Mouse (Mus musculus) neural tube, embryonic 13.5 days (tissue): ENCODE results near the gene Rfwd3. TPM values are rescaled to one million over a fixed set of nuclear protein-coding genes. Genes with fewer than 3 reads are reported as not detected.
"Not testable (repeated sequence)": the region's sequence is repeated elsewhere in the genome, so short reads cannot be mapped to it uniquely, and the experiment has no call there.

ENCODE experiments used
- ATAC-seq: fragments of 200-750 bp; cut with Nextera tagmentation; 2 replicates; pipeline ENCODE4 v1.8.0; 2017; ENCODE audit warnings: low read depth, mild to moderate bottlenecking, moderate TSS enrichment, moderate library complexity
- H3K27ac ChIP-seq: fragments of 300-500 bp; sonication (generic); replicated peaks from 2 replicates; pipeline ENCODE4 v1.5.1; 2015; ENCODE audit warnings: moderate library complexity, mild to moderate bottlenecking, inconsistent platforms
- H3K27me3 ChIP-seq: fragments of 300-500 bp; sonication (generic); 2 replicates; pipeline ENCODE4 v1.6.1; 2015; ENCODE audit warnings: mild to moderate bottlenecking, inconsistent platforms
- H3K36me3 ChIP-seq: fragments of 300-500 bp; sonication (generic); 2 replicates; pipeline ENCODE4 v1.6.1; 2015; ENCODE audit warnings: mild to moderate bottlenecking, inconsistent platforms
- H3K4me1 ChIP-seq: fragments of 300-500 bp; sonication (generic); replicated peaks from 2 replicates; pipeline ENCODE4 v1.6.1; 2015; ENCODE audit warnings: inconsistent platforms
- H3K4me2 ChIP-seq: fragments of 300-500 bp; sonication (generic); 2 replicates; pipeline ENCODE4 v1.6.1; 2015; ENCODE audit warnings: inconsistent platforms, mild to moderate bottlenecking, moderate library complexity
- H3K4me3 ChIP-seq: fragments of 300-500 bp; sonication (generic); 2 replicates; pipeline ENCODE4 v1.5.1; 2015; ENCODE audit warnings: mild to moderate bottlenecking, inconsistent platforms
- H3K9ac ChIP-seq: fragments of 300-500 bp; sonication (generic); 2 replicates; pipeline ENCODE4 v1.6.1; 2015; ENCODE audit warnings: moderate library complexity, mild to moderate bottlenecking, inconsistent platforms
- H3K9me3 ChIP-seq: fragments of 300-500 bp; sonication (generic); 2 replicates; pipeline ENCODE4 v1.6.1; 2016; ENCODE audit warnings: inconsistent platforms
- WGBS: fragments of 180-500 bp; shearing (Covaris S2); methylation state at CpG from one replicate; pipeline ENCODE4 v1.1.7; 2015; 5-methylcytosine and 5-hydroxymethylcytosine counted together
- polyA plus RNA-seq: library from polyadenylated mRNA; unstranded; fragments of >200 nt; fragmentation: Nextera tagmentation; extraction: Ambion mirVana; gene quantifications from 2 replicates; pipeline ENCODE4 v1.2.1, GENCODE M21; 2015

Rfwd3 gene
- polyA plus RNA-seq, 1 experiment from 2014 or later = 26.9 TPM

DNA sequence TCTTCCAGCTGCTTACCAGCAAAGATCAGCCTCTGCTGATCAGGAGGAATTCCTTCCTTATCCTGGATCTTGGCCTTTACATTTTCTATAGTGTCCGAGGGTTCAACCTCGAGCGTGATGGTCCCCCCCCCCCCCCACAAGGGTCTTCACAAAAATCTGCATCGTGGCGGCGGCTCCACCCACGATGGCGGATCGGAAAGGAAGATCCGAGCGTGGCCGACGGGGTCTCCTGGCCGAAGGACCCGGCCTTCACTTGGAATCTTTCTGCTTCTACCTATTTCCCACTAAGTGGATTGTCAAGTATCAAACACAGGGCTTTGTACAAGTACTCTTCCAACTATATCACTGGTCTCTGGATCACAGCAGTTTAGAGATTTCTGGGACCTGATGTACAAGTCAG lies 10.0 kb upstream of the Rfwd3 start:
- not testable (repeated sequence) for H3K4me1 ChIP-seq, H3K9me3 ChIP-seq, H3K4me3 ChIP-seq, ATAC-seq, H3K36me3 ChIP-seq, H3K9ac ChIP-seq, H3K4me2 ChIP-seq, H3K27me3 ChIP-seq, H3K27ac ChIP-seq
- WGBS = 91% methylated on average over 15 of the region's 15 CpGs

DNA sequence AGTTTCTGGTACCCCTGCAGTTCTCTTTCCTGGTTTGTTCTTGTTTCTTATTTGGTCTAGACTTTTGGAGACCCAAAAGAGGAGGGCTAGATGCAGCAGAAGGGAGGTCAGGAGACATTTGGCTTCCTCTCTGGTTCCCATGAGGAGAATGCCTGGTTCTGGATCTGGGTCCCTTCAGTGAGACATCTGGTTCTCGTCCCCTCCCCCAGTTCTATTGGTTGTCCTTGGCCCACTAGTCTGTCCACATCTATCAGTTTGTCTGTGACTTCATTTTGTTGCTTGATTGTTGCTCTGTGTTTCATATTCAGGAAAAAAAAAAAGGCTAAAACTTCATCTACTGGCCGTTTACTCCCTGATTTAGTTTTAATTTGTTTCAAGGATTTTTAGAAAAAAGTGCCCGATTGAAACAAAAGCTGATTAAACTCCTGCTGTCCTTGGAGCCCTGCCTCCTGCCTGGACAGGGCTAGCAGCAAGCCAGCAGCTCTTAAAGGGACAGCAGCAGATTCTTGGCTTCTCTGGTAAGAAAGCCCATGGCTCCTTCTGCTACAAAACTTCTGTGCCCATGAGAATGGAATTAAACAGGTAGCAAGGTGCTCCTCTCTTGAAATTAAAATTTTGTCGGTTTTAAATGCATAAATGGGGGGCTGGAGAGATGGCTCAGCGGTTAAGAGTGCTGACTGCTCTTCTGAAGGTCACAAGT lies 5.2 kb upstream of the Rfwd3 start:
- Histone ChIP-seq H3K9me3 (no peaks in the 10 kb centered on the region), H3K9ac (no peak overlapping the region), H3K4me3 (no peak overlapping the region), H3K4me1 (no peaks in the 10 kb centered on the region; the same call in 1 of the 2 replicates), H3K27me3 (no peaks in the 10 kb centered on the region), H3K27ac (no peak overlapping the region), H3K4me2 (no peak overlapping the region), H3K36me3 (no peaks in the 10 kb centered on the region)
- ATAC-seq = no peak
- WGBS = 44% methylated on average over 5 of the region's 5 CpGs

DNA sequence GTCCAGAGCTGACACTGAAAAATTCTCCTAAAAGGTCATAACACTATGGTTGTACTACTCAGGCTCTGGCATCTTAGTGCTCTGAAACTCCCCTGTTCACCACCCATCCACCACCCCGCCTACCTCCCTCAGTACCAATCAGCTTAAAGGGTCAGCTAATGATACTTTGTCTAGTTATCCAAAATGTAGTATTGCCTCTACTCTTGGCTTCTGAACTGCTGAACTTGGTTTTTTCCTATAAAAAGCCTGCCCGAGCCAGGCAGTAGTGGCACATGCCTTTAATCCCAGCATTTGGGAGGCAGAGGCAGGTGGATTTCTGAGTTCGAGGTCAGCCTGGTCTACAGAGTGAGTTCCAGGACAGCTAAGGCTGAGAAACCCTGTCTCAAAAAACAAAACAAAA lies 4.3 kb upstream of the Rfwd3 start:
- H3K4me1 ChIP-seq = peaks cover 2% of the 10 kb centered on the region
- ATAC-seq = no peak
- H3K4me3 ChIP-seq = no peak overlapping the region
- no peak overlapping the region for H3K9ac ChIP-seq
- 93% methylated on average over 3 of the region's 3 CpGs for WGBS
- H3K36me3 ChIP-seq = no peaks in the 10 kb centered on the region
- no peaks in the 10 kb centered on the region for H3K27me3 ChIP-seq
- no peak overlapping the region for H3K27ac ChIP-seq
- H3K9me3 ChIP-seq = no peaks in the 10 kb centered on the region
- no peak overlapping the region for H3K4me2 ChIP-seq

DNA sequence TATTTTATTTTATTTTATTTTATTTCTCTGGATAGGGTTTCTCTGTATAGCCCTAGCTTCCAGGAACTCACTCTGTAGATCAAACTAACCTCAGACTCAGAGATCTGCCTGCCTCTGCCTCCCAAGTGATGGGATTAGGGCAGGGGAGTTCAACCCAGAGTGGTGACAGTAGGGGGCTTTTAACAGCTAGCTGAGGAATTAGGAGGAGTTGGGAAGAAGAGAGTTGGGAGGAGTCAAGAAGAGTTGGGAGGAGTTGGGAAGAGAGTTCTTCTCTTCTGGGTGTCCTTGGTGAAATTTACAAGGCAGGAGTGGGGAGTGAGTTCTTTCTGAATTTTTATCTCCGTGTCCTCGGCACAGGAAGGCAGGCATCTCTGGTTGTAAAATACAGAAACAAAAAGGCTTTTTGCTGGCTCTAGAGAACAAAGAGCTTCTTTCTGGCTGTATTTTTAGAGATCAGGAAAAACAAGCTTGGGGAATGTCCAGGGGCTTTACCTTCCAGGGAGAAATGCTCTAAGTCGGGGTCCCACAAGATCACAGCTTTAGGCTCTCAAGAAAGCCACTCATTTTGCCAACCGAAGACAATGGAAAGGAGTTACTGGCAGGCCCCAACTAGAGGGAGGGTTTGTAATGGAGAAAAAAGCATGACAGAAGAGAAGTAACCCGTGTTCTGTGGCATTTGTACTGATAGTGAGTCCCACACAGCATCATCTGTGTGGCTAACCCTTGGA lies 3.2 kb upstream of the Rfwd3 start:
- not testable (repeated sequence) for H3K9ac ChIP-seq, ATAC-seq, H3K4me2 ChIP-seq, H3K4me3 ChIP-seq, H3K36me3 ChIP-seq, H3K9me3 ChIP-seq, H3K27me3 ChIP-seq, H3K27ac ChIP-seq
- peaks cover 12% of the 10 kb centered on the region for H3K4me1 ChIP-seq
- 66% methylated on average over 5 of the region's 5 CpGs for WGBS

DNA sequence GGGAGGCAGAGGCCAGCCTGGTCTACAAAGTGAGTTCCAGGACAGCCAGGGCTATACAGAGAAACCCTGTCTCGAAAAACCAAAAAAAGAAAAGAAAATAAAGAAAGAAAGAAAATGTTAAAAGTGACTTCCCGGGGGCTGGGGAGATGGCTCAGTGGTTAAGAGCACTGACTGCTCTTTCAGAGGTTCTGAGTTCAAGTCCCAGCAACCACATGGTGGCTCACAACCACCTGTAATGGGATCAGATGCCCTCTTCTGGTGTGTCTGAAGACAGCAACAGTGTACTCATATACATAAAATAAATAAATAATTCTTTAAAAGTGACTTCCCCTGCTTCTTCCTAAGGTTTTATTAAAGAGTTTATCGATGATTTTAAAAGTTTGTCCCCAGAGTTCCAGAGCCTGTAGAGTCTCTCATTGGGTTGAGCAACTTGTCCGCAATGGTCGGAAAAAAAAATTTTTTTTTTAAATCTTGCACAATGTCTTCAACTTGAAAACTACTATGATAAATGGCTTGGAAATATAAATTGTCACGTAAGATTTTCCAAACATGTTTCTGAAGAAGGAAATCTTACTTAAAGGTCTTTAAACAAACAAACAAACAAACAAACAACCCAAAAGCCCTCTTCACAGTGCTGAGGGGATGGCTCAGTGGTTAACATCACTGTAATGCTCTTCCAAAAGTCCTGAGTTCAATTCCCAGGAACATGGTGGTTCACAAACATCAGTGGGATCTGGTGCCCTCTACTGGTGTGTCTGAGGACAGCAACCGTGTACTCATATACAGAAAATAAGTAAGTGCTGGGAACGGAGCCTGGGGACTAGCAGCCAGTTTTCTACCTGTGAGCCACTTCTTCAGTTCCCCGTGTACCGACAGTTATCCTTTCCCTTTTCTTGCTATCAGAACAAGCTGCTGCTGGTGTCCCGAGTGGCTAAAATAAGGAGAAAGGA lies 850 bp upstream of the Rfwd3 start:
- H3K4me3 ChIP-seq = peak overlapping the region; percentile 97
- no peaks in the 10 kb centered on the region for H3K9me3 ChIP-seq
- no peaks in the 10 kb centered on the region for H3K27me3 ChIP-seq
- H3K4me1 ChIP-seq = peaks cover 17% of the 10 kb centered on the region
- H3K4me2 ChIP-seq = peak overlapping the region; percentile 46
- no peak overlapping the region for H3K27ac ChIP-seq
- ATAC-seq = no peak
- 69% methylated on average over 11 of the region's 11 CpGs for WGBS
- H3K36me3 ChIP-seq = peaks cover 11% of the 10 kb centered on the region
- H3K9ac ChIP-seq = no peak overlapping the region

DNA sequence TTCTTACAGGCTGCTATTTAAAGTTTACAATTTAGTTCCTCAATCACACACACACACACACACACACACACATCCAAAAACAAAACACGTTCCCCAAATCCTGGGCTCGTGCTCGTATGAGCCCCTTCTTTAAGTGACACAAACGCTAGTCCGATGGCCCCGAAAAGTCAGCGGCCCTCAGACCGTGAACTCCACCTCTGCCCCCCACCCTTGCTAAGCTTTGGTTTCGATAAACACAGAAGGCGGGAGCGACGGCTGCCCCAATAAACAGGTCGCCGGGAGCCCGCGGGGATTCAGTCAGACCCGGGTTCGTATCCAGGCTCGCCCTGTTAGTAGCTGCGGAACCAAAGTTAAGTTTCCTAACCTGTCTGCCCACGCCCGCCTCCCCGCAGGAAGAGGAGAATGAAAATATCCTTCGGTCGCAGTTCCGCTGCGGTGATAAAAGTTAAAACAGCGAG lies 630 bp downstream of the Rfwd3 start:
- H3K4me3 ChIP-seq = peak overlapping the region; percentile 97
- no peaks in the 10 kb centered on the region for H3K27me3 ChIP-seq
- peaks cover 22% of the 10 kb centered on the region for H3K36me3 ChIP-seq
- H3K27ac ChIP-seq = peak overlapping the region; percentile 85
- H3K9ac ChIP-seq = peak overlapping the region; percentile 91
- ATAC-seq = 0 out of 2 replicates have a peak, but pooled peaks have one; percentile 8
- under 1% methylated on average over 28 of the region's 28 CpGs for WGBS
- H3K4me1 ChIP-seq = peaks cover 17% of the 10 kb centered on the region
- H3K9me3 ChIP-seq = no peaks in the 10 kb centered on the region
- peak overlapping the region; percentile 82 for H3K4me2 ChIP-seq

DNA sequence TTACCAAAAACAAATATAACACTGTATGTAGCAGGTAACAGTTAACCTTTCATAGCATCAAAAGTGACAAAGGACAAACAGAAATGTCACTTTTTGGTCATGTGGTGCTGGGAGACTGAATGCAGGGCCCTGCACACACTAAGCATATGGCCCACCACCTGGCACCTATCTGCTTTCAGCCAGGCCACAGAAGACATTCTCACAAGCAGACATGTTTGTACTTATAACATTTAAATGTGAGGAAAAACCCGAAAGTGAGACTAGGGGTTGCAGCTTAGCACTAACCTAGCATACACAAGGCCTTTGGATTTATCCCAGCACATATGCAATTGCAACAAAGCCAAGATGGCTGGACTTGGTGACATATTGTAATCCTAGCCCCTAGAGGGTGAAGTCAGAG lies 2.0 kb downstream of the Rfwd3 start:
- H3K9me3 ChIP-seq = no peaks in the 10 kb centered on the region
- H3K27me3 ChIP-seq = no peaks in the 10 kb centered on the region
- H3K4me3 ChIP-seq = no peak overlapping the region
- WGBS = 93% methylated on average over 1 of the region's 1 CpGs
- H3K9ac ChIP-seq = 0 out of 2 replicates have a peak overlapping the region, but pooled peaks have one; percentile 26
- 0 out of 2 replicates have a peak overlapping the region, but pooled peaks have one; percentile 82 for H3K4me2 ChIP-seq
- no peak for ATAC-seq
- H3K27ac ChIP-seq = no peak overlapping the region
- H3K4me1 ChIP-seq = peaks cover 17% of the 10 kb centered on the region
- H3K36me3 ChIP-seq = peaks cover 36% of the 10 kb centered on the region

DNA sequence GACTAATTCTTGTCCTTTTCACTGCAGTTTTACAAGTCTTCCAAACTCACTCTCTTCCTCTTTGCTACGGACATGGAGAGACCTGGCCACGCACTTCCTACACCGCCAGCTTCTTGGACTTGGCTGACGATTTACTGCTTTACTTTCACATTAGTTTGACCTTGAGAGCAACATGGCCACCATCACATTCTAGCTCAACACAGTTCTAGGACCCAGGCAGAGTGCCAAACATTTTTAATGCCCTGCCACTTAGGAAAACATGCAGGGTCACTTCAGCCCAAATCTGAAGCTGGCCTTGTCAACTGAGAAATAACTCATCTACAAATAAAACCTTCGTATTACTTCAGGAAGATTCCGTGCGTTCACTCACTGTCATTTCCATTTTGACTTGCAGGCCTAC lies 8.3 kb downstream of the Rfwd3 start:
- 92% methylated on average over 7 of the region's 7 CpGs for WGBS

DNA sequence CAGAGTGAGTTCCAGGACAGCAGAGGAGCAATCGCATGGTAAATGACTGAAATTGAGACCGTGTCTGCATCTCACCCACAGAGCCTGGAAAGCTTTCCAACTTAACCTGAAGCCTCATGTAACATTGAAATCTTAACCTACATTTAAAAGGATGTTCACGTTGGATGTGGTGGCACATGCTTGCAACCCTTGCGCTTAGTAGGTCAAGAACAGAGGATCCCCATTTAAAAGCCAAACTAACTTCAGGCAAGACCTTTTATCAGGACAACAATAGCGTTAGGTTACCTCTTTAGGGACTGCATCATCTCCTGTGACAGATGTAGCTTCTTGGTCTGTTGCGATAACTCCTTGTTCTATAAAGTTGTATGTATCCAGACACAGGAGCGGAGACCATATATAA lies 9.4 kb downstream of the Rfwd3 start:
- 96% methylated on average over 7 of the region's 7 CpGs for WGBS
- Histone ChIP-seq H3K27ac (no peak overlapping the region), H3K4me2 (no peak overlapping the region), H3K4me1 (no peaks in the 10 kb centered on the region), H3K9ac (no peak overlapping the region), H3K4me3 (no peak overlapping the region), H3K36me3 (peaks cover 89% of the 10 kb centered on the region), H3K27me3 (no peaks in the 10 kb centered on the region), H3K9me3 (no peaks in the 10 kb centered on the region)
- ATAC-seq = no peak

More for the DNA sequence above, 8.3 kb downstream of the Rfwd3 start:
- H3K4me1 ChIP-seq = no peaks in the 10 kb centered on the region
- no peak overlapping the region for H3K9ac ChIP-seq
- no peaks in the 10 kb centered on the region for H3K9me3 ChIP-seq
- no peak overlapping the region for H3K4me3 ChIP-seq
- peaks cover 87% of the 10 kb centered on the region for H3K36me3 ChIP-seq
- H3K27me3 ChIP-seq = no peaks in the 10 kb centered on the region
- no peak overlapping the region for H3K27ac ChIP-seq
- ATAC-seq = no peak
- no peak overlapping the region for H3K4me2 ChIP-seq

DNA sequence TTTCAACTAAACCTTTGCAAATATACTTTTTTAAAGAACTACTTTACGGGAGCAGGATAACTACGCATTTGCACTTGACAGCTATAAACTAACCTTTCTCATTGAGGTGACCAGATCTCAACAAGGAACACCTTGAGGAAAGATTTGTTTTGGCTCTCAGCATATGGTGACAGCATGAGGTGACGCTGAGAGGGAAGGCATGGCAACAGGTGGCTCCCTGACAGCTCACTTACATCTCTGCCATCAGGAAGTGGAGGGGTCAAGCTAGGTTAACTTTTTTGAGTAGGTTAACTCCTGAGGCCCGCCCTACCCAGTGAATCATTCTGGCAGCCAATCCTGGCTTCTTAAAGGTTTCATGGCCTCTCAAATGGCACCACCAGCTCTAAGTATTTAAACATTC lies 14.4 kb downstream of the Rfwd3 start:
- no peak overlapping the region for H3K9ac ChIP-seq
- WGBS = 94% methylated on average over 4 of the region's 4 CpGs
- H3K4me3 ChIP-seq = no peak overlapping the region
- no peaks in the 10 kb centered on the region for H3K9me3 ChIP-seq
- no peak overlapping the region for H3K27ac ChIP-seq
- no peak for ATAC-seq
- no peaks in the 10 kb centered on the region for H3K27me3 ChIP-seq
- H3K36me3 ChIP-seq = peaks cover 91% of the 10 kb centered on the region
- H3K4me2 ChIP-seq = no peak overlapping the region
- no peaks in the 10 kb centered on the region for H3K4me1 ChIP-seq

DNA sequence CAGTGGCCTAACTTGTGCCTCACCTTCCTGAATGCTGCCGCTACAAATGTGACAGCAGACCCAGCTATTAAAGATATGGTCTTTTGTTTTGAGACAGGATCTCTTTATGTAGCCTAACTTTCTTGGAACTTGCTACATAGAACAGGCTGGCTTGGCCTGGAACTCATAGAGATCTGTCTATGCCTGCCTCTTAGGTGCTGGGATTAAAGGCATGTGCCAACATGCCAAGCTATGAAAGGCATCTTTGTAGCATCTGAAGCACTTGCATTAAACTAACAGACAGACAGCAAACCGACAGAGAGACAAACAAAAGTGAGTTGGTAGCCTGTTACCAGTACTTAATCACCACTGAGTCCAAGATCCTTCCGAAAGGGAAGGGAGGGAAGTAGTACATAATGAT lies 17.9 kb downstream of the Rfwd3 start:
- H3K4me3 ChIP-seq = no peak overlapping the region
- no peaks in the 10 kb centered on the region for H3K9me3 ChIP-seq
- no peak overlapping the region for H3K4me2 ChIP-seq
- no peak for ATAC-seq
- WGBS = 89% methylated on average over 3 of the region's 3 CpGs
- no peaks in the 10 kb centered on the region for H3K27me3 ChIP-seq
- H3K9ac ChIP-seq = no peak overlapping the region
- H3K36me3 ChIP-seq = peaks cover 89% of the 10 kb centered on the region
- no peaks in the 10 kb centered on the region for H3K4me1 ChIP-seq
- H3K27ac ChIP-seq = no peak overlapping the region

DNA sequence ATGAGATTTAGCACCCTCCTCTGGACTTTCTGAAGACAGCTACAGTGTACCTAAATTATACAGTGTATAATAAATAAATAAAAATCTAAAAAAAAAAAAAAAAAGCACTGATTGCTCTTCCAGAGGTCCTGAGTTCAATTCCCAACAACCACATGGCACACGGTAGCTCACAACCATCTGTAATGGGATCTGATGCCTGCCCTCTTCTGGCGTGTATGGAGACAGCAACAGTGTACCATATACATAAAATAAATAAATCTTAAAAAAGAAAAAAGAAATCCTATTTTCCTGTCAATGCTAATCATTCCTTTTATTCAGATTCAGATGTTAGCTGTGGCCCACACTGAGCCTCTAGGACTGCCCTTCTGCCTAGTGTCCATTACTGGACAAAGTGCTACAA lies 31.7 kb downstream of the Rfwd3 start:
- H3K36me3 ChIP-seq = peaks cover 13% of the 10 kb centered on the region
- no peaks in the 10 kb centered on the region for H3K27me3 ChIP-seq
- no peaks in the 10 kb centered on the region for H3K4me1 ChIP-seq
- no peak overlapping the region for H3K4me3 ChIP-seq
- no peak for ATAC-seq
- 65% methylated on average over 2 of the region's 2 CpGs for WGBS
- H3K4me2 ChIP-seq = no peak overlapping the region
- H3K9me3 ChIP-seq = 0 out of 2 replicates have a peak, but pooled peaks cover 2% of the 10 kb centered on the region
- no peak overlapping the region for H3K9ac ChIP-seq
- no peak overlapping the region for H3K27ac ChIP-seq
